Mouse (Mus musculus): ENCODE measurements around the gene Prom1. TPM values are rescaled to one million over a fixed set of nuclear protein-coding genes. Genes with fewer than 3 reads are reported as not detected.
A peak's percentile ranks its signal among the peaks of the same experiment; 100 is the strongest.

Prom1 gene
- polyA plus RNA-seq, 1 experiment from 2014 or later, result 97.8 TPM

DNA sequence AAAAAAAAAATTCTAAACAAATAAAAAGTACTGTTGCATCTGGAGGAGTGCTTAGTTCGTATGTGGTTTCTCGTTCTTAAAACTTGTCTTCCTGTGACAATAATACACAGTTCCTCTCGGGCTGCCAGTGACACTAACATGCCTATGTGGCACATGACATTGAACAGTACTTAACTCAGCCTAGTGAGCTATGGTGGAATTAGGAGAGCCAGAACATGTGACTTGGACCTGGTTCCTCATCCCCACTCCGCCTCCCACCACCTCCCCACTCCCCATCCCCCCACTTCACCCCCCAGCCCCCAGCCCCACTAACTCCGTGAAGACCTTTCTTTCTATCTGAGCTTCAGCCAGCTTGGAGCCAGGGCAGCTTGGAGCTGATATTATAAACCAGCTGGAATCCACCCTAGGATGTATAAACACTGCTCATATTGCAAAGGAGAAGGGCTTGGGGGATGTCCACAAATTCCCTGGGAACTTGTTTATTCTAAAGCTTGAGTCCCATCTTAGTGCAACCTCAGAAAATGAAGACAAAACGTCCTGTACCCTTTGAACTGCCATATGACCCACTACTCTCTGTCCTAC is 52.3 kb downstream of the Prom1 start:
- Histone ChIP-seq H3K36me3 (ENCODE audit: insufficient read depth, low read length) (peaks cover 8% of the 10 kb centered on the region; the same call in 1 of the 2 replicates), H3K4me1 (ENCODE audit: insufficient read depth, low read length) (0 out of 2 replicates have a peak, but pooled peaks cover 5% of the 10 kb centered on the region), H3K4me3 (ENCODE audit: low read length) (no peak overlapping the region), H3K9me3 (ENCODE audit: low read length) (no peaks in the 10 kb centered on the region), H3K4me2 (replicated peaks; ENCODE audit: low read depth, low read length) (no peak overlapping the region), H3K27me3 (ENCODE audit: insufficient read depth, low read length) (no peaks in the 10 kb centered on the region), H3K9ac (replicated peaks; ENCODE audit: low read length) (no peak overlapping the region), H3K27ac (ENCODE audit: low read length) (peak overlapping the region; percentile 30; the same call in 1 of the 2 replicates)
- WGBS, result 47% methylated on average over 6 of the region's 6 CpGs
- ATAC-seq (ENCODE audit: low FRiP score, low TSS enrichment), result peak; percentile 44; the same call in 1 of the 2 replicates

GRCm38 (mm10) chr5:44048568-44049363 is 53.1 kb downstream of the Prom1 start:
- Histone ChIP-seq H3K27ac (ENCODE audit: low read length) (no peak overlapping the region), H3K27me3 (ENCODE audit: insufficient read depth, low read length) (no peaks in the 10 kb centered on the region), H3K9ac (replicated peaks; ENCODE audit: low read length) (no peak overlapping the region), H3K4me3 (ENCODE audit: low read length) (no peak overlapping the region), H3K4me2 (replicated peaks; ENCODE audit: low read depth, low read length) (no peak overlapping the region), H3K36me3 (ENCODE audit: insufficient read depth, low read length) (peaks cover 6% of the 10 kb centered on the region; the same call in 1 of the 2 replicates), H3K4me1 (ENCODE audit: insufficient read depth, low read length) (0 out of 2 replicates have a peak, but pooled peaks cover 5% of the 10 kb centered on the region), H3K9me3 (ENCODE audit: low read length) (no peaks in the 10 kb centered on the region)
- 37% methylated on average over 5 of the region's 5 CpGs for WGBS
- ATAC-seq (ENCODE audit: low FRiP score, low TSS enrichment), result 0 out of 2 replicates have a peak, but pooled peaks have one; percentile 31

- no peaks in the 10 kb centered on the region for H3K27me3 ChIP-seq (ENCODE audit: insufficient read depth, low read length)
- no peaks in the 10 kb centered on the region for H3K4me1 ChIP-seq (ENCODE audit: insufficient read depth, low read length)
- no peak overlapping the region for H3K27ac ChIP-seq (ENCODE audit: low read length)
- ATAC-seq (ENCODE audit: low FRiP score, low TSS enrichment), result peak; percentile 70
- no peak overlapping the region for H3K4me3 ChIP-seq (ENCODE audit: low read length)
- H3K36me3 ChIP-seq (ENCODE audit: insufficient read depth, low read length), result peaks cover 6% of the 10 kb centered on the region; the same call in 1 of the 2 replicates
- H3K9ac ChIP-seq (replicated peaks; ENCODE audit: low read length), result no peak overlapping the region
- 24% methylated on average over 1 of the region's 1 CpGs for WGBS
- no peaks in the 10 kb centered on the region for H3K9me3 ChIP-seq (ENCODE audit: low read length)
- no peak overlapping the region for H3K4me2 ChIP-seq (replicated peaks; ENCODE audit: low read depth, low read length)
Measured at GRCm38 (mm10) chr5:44041725-44042124, 60.1 kb downstream of the Prom1 start.

DNA sequence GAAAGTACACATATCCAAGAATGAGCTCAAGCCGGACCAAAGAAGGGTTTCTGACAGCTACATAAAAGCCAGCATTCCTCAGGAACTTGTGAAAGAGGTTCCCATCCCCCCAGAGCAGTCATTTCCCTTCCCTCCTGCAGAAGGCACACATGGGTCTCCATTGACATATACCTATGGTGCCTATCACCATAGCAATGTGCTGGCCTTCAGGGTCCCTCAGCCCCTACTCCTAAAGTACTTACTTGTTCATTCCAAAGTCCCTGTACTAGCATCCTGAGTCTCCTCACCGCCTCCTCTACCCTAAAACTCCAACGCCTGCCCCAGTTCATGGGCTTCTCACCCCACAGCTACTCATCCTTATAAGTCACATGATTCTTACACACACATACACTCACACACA is 60.8 kb downstream of the Prom1 start:
- H3K9ac ChIP-seq (replicated peaks; ENCODE audit: low read length), result no peak overlapping the region
- no peaks in the 10 kb centered on the region for H3K9me3 ChIP-seq (ENCODE audit: low read length)
- H3K27ac ChIP-seq (ENCODE audit: low read length), result 0 out of 2 replicates have a peak overlapping the region, but pooled peaks have one; percentile 27
- 86% methylated on average over 3 of the region's 3 CpGs for WGBS
- no peak overlapping the region for H3K4me2 ChIP-seq (replicated peaks; ENCODE audit: low read depth, low read length)
- peaks cover 10% of the 10 kb centered on the region; the same call in 1 of the 2 replicates for H3K36me3 ChIP-seq (ENCODE audit: insufficient read depth, low read length)
- no peaks in the 10 kb centered on the region for H3K4me1 ChIP-seq (ENCODE audit: insufficient read depth, low read length)
- H3K27me3 ChIP-seq (ENCODE audit: insufficient read depth, low read length), result no peaks in the 10 kb centered on the region
- H3K4me3 ChIP-seq (ENCODE audit: low read length), result no peak overlapping the region
- no peak for ATAC-seq (ENCODE audit: low FRiP score, low TSS enrichment)

- H3K9me3 ChIP-seq (ENCODE audit: low read length), result no peaks in the 10 kb centered on the region
- H3K9ac ChIP-seq (replicated peaks; ENCODE audit: low read length), result no peak overlapping the region
- H3K4me2 ChIP-seq (replicated peaks; ENCODE audit: low read depth, low read length), result no peak overlapping the region
- ATAC-seq (ENCODE audit: low FRiP score, low TSS enrichment), result no peak
- H3K27ac ChIP-seq (ENCODE audit: low read length), result no peak overlapping the region
- H3K36me3 ChIP-seq (ENCODE audit: insufficient read depth, low read length), result peaks cover 10% of the 10 kb centered on the region
- H3K4me3 ChIP-seq (ENCODE audit: low read length), result no peak overlapping the region
- no peaks in the 10 kb centered on the region for H3K4me1 ChIP-seq (ENCODE audit: insufficient read depth, low read length)
- no peaks in the 10 kb centered on the region for H3K27me3 ChIP-seq (ENCODE audit: insufficient read depth, low read length)
- WGBS, result 89% methylated on average over 9 of the region's 9 CpGs
Measured at GRCm38 (mm10) chr5:43998295-43998989, 103.4 kb downstream of the Prom1 start.

GRCm38 (mm10) chr5:43997626-43998025 is 104.2 kb downstream of the Prom1 start:
- H3K27ac ChIP-seq (ENCODE audit: low read length), result no peak overlapping the region
- H3K4me3 ChIP-seq (ENCODE audit: low read length), result no peak overlapping the region
- H3K9me3 ChIP-seq (ENCODE audit: low read length), result no peaks in the 10 kb centered on the region
- ATAC-seq (ENCODE audit: low FRiP score, low TSS enrichment), result no peak
- WGBS, result 90% methylated on average over 8 of the region's 8 CpGs
- no peak overlapping the region for H3K4me2 ChIP-seq (replicated peaks; ENCODE audit: low read depth, low read length)
- H3K4me1 ChIP-seq (ENCODE audit: insufficient read depth, low read length), result no peaks in the 10 kb centered on the region
- no peak overlapping the region for H3K9ac ChIP-seq (replicated peaks; ENCODE audit: low read length)
- H3K27me3 ChIP-seq (ENCODE audit: insufficient read depth, low read length), result no peaks in the 10 kb centered on the region
- peaks cover 10% of the 10 kb centered on the region for H3K36me3 ChIP-seq (ENCODE audit: insufficient read depth, low read length)

DNA sequence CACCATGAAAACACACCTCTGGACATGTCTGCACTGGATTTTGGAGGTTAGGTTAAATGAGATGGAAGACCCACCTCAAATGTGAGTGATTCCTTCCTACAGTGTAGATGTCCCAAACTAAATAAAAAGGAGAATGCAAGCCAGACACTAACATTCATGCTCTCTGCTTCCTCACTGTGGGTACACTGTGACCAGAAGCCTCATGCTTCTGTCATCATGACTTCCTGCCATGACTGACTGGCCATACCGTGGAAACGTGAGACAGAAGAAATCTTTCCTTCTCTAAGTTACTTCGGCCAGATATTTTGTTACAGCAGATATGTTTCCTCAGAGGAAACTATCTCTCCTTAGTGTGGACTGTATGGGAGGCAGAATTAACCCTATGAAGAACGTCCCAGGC is 105.7 kb downstream of the Prom1 start:
- H3K4me2 ChIP-seq (replicated peaks; ENCODE audit: low read depth, low read length), result no peak overlapping the region
- 46% methylated on average over 4 of the region's 4 CpGs for WGBS
- H3K36me3 ChIP-seq (ENCODE audit: insufficient read depth, low read length), result no peaks in the 10 kb centered on the region
- no peak overlapping the region for H3K9ac ChIP-seq (replicated peaks; ENCODE audit: low read length)
- H3K4me1 ChIP-seq (ENCODE audit: insufficient read depth, low read length), result no peaks in the 10 kb centered on the region
- H3K4me3 ChIP-seq (ENCODE audit: low read length), result no peak overlapping the region
- no peak overlapping the region for H3K27ac ChIP-seq (ENCODE audit: low read length)
- no peak for ATAC-seq (ENCODE audit: low FRiP score, low TSS enrichment)
- no peaks in the 10 kb centered on the region for H3K9me3 ChIP-seq (ENCODE audit: low read length)
- H3K27me3 ChIP-seq (ENCODE audit: insufficient read depth, low read length), result no peaks in the 10 kb centered on the region

DNA sequence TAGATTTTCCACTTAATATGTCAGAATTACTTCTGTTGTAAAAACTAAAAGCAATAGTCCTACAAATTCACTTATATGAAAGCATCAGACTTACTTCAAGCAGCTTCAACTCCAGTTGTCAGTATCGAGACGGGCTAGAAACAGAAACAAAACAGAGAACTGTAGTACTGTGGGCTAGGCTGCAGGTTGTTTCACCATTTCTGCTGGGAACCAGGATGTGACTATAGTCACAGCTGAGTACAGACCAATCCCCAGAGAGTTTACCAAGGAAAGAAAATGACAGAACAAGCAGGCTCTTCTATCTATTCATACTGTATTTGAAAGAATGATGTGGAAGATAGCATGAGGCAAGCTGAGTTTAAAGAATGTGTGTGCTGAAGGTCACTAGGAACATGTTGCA is 106.9 kb downstream of the Prom1 start:
- Histone ChIP-seq H3K27ac (ENCODE audit: low read length) (no peak overlapping the region), H3K4me3 (ENCODE audit: low read length) (no peak overlapping the region), H3K9ac (replicated peaks; ENCODE audit: low read length) (no peak overlapping the region), H3K36me3 (ENCODE audit: insufficient read depth, low read length) (no peaks in the 10 kb centered on the region), H3K4me1 (ENCODE audit: insufficient read depth, low read length) (no peaks in the 10 kb centered on the region), H3K4me2 (replicated peaks; ENCODE audit: low read depth, low read length) (no peak overlapping the region), H3K27me3 (ENCODE audit: insufficient read depth, low read length) (no peaks in the 10 kb centered on the region), H3K9me3 (ENCODE audit: low read length) (no peaks in the 10 kb centered on the region)
- WGBS, result 91% methylated on average over 2 of the region's 2 CpGs
- ATAC-seq (ENCODE audit: low FRiP score, low TSS enrichment), result no peak

GRCm38 (mm10) chr5:43990316-43990715 is 111.5 kb downstream of the Prom1 start:
- WGBS, result 61% methylated on average over 6 of the region's 6 CpGs

More at GRCm38 (mm10) chr5:43990316-43990715, 111.5 kb downstream of the Prom1 start:
- Histone ChIP-seq H3K9ac (replicated peaks; ENCODE audit: low read length) (no peak overlapping the region), H3K27me3 (ENCODE audit: insufficient read depth, low read length) (no peaks in the 10 kb centered on the region), H3K27ac (ENCODE audit: low read length) (no peak overlapping the region), H3K36me3 (ENCODE audit: insufficient read depth, low read length) (no peaks in the 10 kb centered on the region), H3K4me3 (ENCODE audit: low read length) (no peak overlapping the region), H3K4me2 (replicated peaks; ENCODE audit: low read depth, low read length) (no peak overlapping the region), H3K4me1 (ENCODE audit: insufficient read depth, low read length) (no peaks in the 10 kb centered on the region), H3K9me3 (ENCODE audit: low read length) (no peaks in the 10 kb centered on the region)
- no peak for ATAC-seq (ENCODE audit: low FRiP score, low TSS enrichment)
